Mouse (Mus musculus) layer of hippocampus, adult 18-20 months (tissue): ENCODE measurements around the gene Bcap29. TPM values are rescaled to one million over a fixed set of nuclear protein-coding genes. Genes with fewer than 3 reads are reported as not detected.
"Not testable (repeated sequence)": the region's sequence is repeated elsewhere in the genome, so short reads cannot be mapped to it uniquely, and the experiment has no call there.

ENCODE experiments used
- DNase-seq, 2 experiments: peaks; one replicate each; pipeline ENCODE4 v3.0.0; 2022; ENCODE audit warnings: low spot score in 2 of 2
- long read RNA-seq: library from polyadenylated mRNA; stranded (forward); transcript quantifications from one replicate; pipeline ENCODE4 v2.0.0, GENCODE M21; 2021
- total RNA-seq, 2 experiments: library from RNA; stranded (reverse); gene quantifications; 2 replicates each; pipeline ENCODE4 v1.2.3; 2021

The Bcap29 gene
- 10 to 100 TPM; 37.6 to 44.9 TPM for total RNA-seq
- long read RNA-seq, full-length matches to known transcripts, result 65 of 69 reads
- long read RNA-seq, partial matches to known transcripts, result 2 of 69 reads
- long read RNA-seq, other reads (novel, unspliced or antisense), result 2 of 69 reads

DNA sequence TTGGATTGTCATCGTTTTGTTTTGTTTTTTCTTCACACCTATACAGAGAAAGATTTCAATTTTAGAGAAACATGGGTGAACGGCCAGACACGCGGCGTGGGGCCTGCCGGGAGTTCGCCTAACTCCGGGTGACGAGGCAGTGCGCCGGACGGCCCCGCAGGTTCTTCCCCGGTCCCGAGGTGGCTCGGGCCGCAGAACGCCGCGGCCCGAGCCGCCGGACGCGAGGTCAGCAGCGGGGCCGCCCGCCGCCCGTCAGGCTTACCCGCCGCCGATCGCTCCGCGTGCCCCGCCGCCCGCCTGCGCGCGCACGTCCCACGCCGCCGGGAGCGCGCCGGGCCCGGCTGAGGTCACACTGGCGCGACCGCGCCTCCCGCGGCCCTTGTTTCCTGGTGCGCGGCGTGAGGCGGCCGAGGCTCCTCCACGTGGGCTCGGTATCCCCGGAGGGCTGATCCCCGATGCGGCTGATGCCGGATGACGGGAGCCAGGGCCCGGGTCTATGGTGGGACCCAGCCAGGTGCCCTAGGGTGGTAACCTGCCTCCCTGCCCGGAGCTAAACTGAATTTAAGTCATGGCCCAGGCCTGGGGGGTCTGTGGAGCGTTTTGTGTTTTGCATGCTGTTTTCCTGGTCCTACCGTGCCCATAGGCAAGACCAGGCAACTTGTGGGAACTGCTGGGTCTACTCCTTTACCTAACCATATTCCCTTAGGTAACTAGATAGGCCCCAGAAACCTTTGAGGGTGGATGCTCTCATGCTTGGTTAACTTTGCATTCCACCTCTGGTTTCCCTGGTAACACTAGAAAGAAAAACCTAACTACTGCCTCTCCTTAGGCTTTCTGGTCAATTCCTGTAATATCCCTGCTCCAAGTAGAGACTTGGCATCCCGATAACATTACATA is at the start of gene Bcap29:
Gene Bcap29 (minus strand): TSS at position 316 of the 897 bp plus-strand sequence.
- DNase-seq, result peak; percentile 18 to 63

GRCm38 (mm10) chr12:31667187-31667586 is 32.7 kb upstream of the Bcap29 start:
- no peak for DNase-seq

DNA sequence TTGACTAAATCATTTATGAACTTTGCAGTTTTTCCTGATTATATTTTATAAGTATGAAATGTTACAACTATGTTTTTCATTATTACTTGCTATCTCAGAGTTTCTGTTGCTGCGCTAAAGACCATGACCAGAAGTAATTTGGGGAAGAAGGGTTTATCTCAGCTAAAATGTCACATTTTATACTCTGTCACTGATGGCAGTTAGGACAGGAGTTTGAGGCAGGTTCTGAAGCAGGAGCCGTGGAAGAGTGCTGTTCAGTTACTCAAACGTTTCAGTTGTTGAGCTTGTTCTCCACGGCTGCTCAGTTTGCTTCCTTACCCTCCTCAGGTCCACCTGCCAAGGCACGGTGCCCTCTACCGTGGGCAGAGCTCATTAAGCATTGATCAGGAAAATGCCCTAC is 31.5 kb upstream of the Bcap29 start:
- DNase-seq, result no peak

- DNase-seq, result no peak
Measured at GRCm38 (mm10) chr12:31656841-31657240, 22.4 kb upstream of the Bcap29 start.

DNA sequence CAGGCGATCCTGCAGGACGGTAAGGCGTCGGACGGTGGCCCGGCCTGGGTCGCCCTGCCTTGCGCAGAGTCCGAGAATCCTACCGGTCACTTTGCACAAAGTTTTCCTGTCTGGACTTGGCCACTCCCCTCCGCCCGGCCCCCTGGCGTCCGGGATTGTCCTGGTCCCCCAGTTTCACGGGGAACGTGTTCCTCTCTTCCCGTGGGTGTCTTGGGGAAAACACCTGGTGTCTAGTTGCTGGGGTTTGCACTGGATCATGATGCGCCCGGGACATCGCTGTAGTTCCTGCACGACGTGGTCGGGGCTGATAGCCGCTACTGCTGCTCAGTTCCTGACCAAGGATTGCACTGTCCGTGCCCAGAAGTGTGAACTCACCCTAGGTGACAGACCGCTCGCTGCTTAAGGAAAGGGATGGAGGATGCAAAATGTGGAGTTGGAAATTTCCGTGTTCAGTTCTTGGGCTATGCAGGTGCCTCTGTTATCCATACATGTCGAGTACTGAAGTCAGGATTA is 20.6 kb upstream of the Bcap29 start:
- no peak for DNase-seq

DNA sequence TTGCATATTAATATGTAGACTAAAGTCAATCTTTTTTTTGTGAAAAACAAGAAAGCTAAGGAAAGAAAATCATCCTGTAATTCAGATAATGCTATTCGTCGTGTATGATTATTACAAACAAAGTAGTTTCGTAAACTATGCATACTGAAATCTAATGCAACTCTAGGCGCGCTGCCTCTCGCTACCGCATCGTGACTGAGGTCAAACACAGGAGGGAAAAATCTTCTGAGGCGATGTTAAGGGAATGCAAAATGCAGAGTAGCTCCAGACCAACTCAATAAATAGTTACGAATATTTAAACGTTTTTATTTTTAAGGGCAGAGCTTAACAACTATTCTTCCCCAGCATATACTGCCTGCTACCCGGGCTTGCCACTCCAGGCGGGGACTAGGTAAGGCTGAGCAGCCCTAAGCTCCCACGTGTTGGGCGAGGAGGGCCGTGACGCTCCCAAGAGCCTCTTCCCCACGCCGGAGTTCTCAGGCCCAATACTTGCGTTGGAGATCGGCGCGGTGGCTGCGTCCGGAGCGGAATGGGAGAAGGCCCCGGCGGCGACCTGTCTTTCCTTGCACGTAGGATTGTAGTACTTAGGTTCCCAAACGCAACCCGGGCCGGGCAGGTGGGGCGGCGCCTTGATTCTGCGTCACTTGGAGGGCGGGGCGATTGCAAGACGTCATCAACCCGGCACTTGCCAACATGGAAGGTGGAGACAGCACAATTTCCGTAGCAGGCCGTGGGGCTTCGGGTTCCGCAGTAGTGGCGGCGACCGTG is 19.9 kb upstream of the Bcap29 start, which contains the start of the genes Dus4l and Cog5:
Gene Dus4l (minus strand): TSS at position 630 of the 768 bp plus-strand sequence.
Gene Cog5 (plus strand): TSS at position 673 of the 768 bp plus-strand sequence.
- DNase-seq, result peak; percentile 95 to 98

GRCm38 (mm10) chr12:31653611-31654010 is 19.2 kb upstream of the Bcap29 start:
- DNase-seq, result no peak

- DNase-seq, result no peak
Measured at GRCm38 (mm10) chr12:31635240-31635607, 766 bp upstream of the Bcap29 start.

- DNase-seq, result no peak
Measured at GRCm38 (mm10) chr12:31633970-31634342, 502 bp downstream of the Bcap29 start.

DNA sequence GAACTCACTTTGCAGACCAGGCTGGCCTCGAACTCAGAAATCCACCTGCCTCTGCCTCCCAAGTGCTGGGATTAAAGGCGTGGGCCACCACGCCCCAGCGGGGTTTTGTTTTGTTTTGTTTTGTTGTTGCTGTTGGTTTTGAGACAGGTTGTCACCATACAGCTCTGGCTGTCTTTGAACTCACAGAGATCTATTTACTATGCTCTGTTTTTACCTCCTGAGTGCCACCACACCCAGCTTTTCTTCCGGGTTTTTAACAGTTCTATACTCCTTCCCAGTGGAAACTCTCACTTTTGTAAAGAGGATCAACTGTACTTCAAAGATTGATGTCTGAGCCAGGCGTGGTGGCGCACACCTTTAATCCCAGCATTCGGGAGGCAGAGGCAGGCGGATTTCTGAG is 6.1 kb downstream of the Bcap29 start:
- not testable (repeated sequence) for DNase-seq

- DNase-seq, result no peak
Measured at GRCm38 (mm10) chr12:31625016-31625415, 9.4 kb downstream of the Bcap29 start.

DNA sequence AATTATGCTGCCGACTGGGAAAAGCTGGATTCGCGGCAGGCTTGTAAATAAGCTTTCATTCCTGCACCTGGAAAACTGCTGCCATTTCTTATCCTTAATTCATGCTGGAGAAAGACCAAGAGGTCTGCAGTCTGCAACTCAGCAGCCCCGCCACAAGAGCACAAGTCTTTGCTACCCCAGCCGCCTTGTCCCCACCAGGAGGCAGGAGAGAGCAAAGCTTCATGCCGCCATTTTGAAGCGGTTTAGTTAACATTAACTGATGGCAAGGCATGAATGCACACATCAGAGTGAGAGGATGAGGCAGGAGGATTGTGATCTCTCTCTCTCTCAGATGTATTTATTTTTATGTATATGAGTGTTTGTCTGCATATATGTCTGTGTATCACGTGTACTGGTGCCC is 14.4 kb downstream of the Bcap29 start:
- DNase-seq, result no peak

DNA sequence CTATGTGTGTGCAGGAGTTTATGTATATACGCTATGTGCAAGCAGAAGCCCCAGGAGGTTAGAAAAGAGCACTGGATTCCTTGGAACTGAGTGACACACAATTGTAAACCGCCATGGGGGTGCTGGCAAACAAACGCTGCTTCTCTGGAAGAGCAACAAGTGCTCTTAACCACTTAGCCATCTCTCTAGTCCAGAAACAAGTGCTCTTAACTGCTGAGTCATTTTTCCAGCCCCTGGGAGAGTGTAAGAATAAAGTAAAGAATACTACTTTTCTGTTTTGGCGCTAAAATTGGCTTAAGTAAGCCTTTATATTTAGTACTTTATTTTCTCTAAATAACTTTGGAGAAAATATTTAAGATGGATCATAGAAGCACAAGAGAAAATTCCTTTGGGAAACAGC is 21.1 kb downstream of the Bcap29 start:
- no peak for DNase-seq

DNA sequence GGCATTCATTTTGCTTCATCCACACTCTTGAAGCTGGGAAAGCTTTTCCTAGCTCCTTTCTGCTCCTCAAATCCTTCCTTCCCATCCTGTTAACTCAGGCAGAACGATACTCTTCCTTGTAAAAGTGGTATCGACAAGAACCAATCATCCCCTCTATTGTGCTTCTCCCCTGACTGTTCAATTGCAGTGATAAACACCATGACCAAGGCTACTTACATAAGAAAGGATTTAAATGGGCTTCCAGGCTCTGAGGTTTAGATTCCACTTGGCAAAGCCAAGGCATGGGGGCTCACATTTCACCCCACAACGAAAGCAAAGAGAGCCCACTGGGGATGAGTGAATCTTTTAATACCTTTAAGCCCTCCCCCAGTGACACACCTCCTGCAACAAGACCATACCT is 26.3 kb downstream of the Bcap29 start:
- no peak for DNase-seq

DNA sequence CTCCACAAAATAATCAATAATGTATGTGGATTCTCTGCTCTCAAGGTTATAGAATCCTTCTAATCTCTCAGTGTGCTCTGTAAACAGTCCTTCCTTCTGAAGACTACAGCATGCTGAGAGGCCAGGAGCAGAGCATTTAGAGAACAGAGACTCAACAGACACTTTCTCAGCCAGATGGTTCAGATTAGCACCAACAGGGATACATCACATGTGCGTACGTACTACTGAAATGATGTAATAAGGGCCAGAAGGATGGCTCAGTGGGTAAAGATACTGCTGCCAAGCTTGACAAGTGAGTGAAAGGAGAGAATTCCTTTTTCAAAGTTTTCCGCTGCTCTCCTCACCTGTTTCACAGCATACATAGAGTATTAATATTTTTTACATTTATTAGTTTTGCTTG is 29.6 kb downstream of the Bcap29 start:
- DNase-seq, result peak in 1 of 2 experiments; percentile 11

GRCm38 (mm10) chr12:31603586-31603985 is 30.9 kb downstream of the Bcap29 start:
- no peak for DNase-seq

DNA sequence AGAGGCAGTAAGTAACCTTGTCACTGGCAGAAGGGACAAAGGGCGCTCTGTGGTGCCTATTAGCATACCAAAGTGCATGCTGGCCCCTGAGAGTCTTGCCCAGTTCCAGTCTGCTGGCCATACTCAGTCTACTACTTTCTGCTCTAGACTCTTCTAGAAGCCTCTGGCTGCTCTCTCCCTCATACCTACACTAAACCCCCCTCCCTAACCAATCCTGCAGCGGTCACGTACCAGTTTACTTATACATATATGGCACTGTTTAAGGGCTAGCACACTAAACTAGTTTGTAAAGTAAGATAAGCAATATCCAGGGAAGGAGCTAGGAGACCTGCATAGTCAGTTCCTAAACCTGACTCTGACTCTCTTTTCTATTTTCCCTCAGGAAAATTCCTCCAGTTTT is 40.2 kb downstream of the Bcap29 start:
- DNase-seq, result no peak

DNA sequence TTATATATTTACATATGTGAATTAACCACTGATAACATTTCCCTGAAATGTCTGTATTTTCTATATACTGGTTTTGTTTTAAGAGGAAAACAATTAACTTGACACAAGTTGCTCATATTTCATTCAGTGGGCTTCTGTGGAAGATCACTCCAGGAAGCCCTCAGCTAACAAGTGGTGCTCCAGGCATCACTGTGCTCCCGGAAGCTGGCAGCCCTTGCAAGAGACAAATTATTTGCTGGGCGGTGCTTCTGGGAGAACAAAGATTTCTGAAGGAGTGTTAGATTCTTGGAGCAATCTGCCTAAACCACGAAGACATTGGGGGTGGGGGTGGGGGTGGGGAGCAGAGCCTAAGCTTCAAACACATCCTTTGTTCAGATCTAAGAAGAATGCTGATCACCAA is 42.4 kb downstream of the Bcap29 start:
- no peak for DNase-seq

GRCm38 (mm10) chr12:31583726-31584125 is 50.7 kb downstream of the Bcap29 start:
- no peak for DNase-seq

DNA sequence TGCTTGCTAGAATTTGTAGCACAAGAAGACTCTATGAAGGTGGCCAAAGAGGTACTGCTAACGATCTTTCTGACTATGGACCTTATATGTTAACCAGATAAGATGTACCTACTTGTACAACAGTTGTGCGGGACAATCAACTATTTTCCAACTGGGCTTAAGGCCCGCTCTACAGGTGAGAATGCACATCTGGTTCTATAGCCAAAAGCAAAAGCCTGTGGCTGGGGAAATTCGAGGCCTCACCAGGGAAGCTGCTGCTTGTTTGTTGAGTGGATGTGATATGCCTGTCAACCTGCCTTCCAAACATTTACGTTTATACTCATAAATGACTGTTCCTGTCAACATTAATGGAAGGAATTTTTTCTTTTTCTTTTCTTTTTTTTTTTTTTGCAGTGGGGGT is 52.4 kb downstream of the Bcap29 start:
- no peak for DNase-seq

- DNase-seq, result peak in 1 of 2 experiments; percentile 47
Measured at GRCm38 (mm10) chr12:31581319-31581810, 53.1 kb downstream of the Bcap29 start.
